Mouse (Mus musculus): ENCODE results near the gene Vtn. TPM values are rescaled to one million over a fixed set of nuclear protein-coding genes. Genes with fewer than 3 reads are reported as not detected.
A peak's percentile ranks its signal among the peaks of the same experiment; 100 is the strongest.
"Not testable (repeated sequence)": the region's sequence is repeated elsewhere in the genome, so short reads cannot be mapped to it uniquely, and the experiment has no call there.

Gene Vtn
- polyA plus RNA-seq, 1 experiment from 2014 or later, result 0.84 TPM

DNA sequence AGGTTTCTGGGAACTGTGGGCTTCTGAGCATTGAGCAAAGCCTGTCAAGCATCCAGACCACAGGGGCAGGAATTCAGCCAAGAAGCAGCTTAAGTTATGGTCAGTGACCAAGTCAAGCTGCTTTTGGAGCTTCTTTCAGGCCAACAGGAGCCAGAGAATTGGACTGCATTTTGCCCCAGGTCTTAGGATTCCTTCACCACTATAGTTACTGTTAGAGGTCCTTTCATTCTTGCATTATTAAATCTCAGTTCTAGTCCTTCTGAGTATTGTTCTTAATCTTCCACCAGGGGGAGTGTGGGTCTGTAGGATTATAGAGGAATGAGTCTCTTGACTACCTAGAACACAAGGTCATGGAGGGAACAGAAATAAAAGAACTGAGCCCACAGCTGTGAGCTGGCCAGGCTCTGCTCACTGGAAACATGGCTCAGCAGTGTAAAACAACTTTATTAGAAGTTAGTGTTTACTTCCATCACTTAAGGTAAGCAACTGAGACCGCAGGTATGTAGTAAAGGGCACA is 23.6 kb downstream of the Vtn start:
- WGBS, result 91% methylated on average over 1 of the region's 1 CpGs

DNA sequence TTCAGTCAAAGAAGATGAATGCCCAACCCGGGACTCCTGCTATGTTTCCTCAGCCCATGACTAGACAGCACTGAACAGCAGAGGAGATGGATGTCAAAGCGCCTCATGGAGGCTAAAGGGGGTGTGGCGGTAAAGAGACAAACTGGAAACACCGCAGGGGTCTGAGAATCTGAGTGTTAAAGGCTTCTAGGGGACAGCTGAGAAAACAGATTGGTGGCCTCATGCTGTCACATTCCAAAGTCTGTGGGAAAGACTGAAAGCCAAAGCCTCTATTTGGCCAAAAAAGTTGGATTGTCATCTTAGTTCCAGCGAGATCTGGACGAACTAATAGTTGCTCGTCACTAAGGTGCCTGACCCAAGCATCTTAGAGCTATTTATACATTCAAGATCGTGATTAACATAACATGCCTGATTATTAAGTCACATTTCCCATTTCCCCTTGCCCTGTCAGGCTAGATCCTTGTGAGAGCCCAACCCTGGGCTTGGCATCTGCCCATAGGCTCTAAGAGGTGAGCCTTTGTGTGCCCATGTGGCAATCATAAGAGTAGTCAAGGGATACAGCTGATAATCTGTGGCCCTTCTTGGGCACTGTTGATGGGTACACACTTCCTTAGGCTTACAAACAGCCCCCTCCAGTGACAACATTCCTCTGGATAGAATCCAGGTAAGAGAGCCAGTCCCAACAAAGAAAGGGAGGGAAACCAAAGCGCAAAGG is 24.5 kb downstream of the Vtn start:
- Histone ChIP-seq H3K9me3 (ENCODE audit: control insufficient read depth, low read length) (no peaks in the 10 kb centered on the region), H3K27me3 (ENCODE audit: control insufficient read depth, insufficient read depth, low read length) (no peaks in the 10 kb centered on the region), H3K9ac (ENCODE audit: low read depth, low read length) (no peak overlapping the region), H3K4me1 (ENCODE audit: control insufficient read depth, insufficient read depth, low read length) (no peaks in the 10 kb centered on the region), H3K4me2 (replicated peaks; ENCODE audit: low read depth, low read length) (no peak overlapping the region), H3K4me3 (ENCODE audit: low read length) (no peak overlapping the region), H3K36me3 (ENCODE audit: control insufficient read depth, insufficient read depth, low read length) (peaks cover 93% of the 10 kb centered on the region), H3K27ac (ENCODE audit: low read depth, low read length) (no peak overlapping the region)
- WGBS, result 86% methylated on average over 9 of the region's 9 CpGs
- no peak for ATAC-seq (ENCODE audit: low FRiP score, low TSS enrichment)

More for the DNA sequence above, 23.6 kb downstream of the Vtn start:
- Histone ChIP-seq H3K36me3 (ENCODE audit: control insufficient read depth, insufficient read depth, low read length) (peaks cover 94% of the 10 kb centered on the region), H3K27ac (ENCODE audit: low read depth, low read length) (no peak overlapping the region), H3K9ac (ENCODE audit: low read depth, low read length) (no peak overlapping the region), H3K27me3 (ENCODE audit: control insufficient read depth, insufficient read depth, low read length) (no peaks in the 10 kb centered on the region), H3K4me2 (replicated peaks; ENCODE audit: low read depth, low read length) (no peak overlapping the region), H3K4me1 (ENCODE audit: control insufficient read depth, insufficient read depth, low read length) (no peaks in the 10 kb centered on the region), H3K9me3 (ENCODE audit: control insufficient read depth, low read length) (no peaks in the 10 kb centered on the region), H3K4me3 (ENCODE audit: low read length) (no peak overlapping the region)
- ATAC-seq (ENCODE audit: low FRiP score, low TSS enrichment), result no peak

DNA sequence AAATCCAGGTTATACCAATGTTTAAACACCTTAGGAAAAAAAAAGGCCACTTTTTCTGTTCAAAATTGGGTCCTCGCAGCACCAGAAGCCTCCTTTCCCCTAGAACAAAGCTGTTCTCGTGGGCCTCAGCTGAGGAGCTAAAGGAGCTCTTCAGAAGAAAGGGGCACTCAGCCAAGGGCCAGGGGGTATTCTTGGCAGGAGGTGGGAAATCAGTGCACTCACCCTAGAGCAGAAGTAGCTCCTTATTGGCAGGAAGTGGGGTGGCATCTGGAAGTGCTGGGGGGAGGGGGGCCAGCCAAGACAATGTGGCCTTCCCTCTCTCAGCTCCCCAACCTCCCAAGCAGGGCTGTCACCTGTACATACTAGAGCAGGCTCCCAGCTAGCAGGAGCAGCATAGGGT is 25.9 kb downstream of the Vtn start:
- no peak overlapping the region for H3K9ac ChIP-seq (ENCODE audit: low read depth, low read length)
- no peaks in the 10 kb centered on the region for H3K27me3 ChIP-seq (ENCODE audit: control insufficient read depth, insufficient read depth, low read length)
- H3K4me1 ChIP-seq (ENCODE audit: control insufficient read depth, insufficient read depth, low read length), result 0 out of 2 replicates have a peak, but pooled peaks cover 12% of the 10 kb centered on the region
- no peaks in the 10 kb centered on the region for H3K9me3 ChIP-seq (ENCODE audit: control insufficient read depth, low read length)
- WGBS, result 91% methylated on average over 2 of the region's 2 CpGs
- peaks cover 93% of the 10 kb centered on the region for H3K36me3 ChIP-seq (ENCODE audit: control insufficient read depth, insufficient read depth, low read length)
- no peak overlapping the region for H3K4me2 ChIP-seq (replicated peaks; ENCODE audit: low read depth, low read length)
- H3K4me3 ChIP-seq (ENCODE audit: low read length), result no peak overlapping the region
- H3K27ac ChIP-seq (ENCODE audit: low read depth, low read length), result no peak overlapping the region
- ATAC-seq (ENCODE audit: low FRiP score, low TSS enrichment), result no peak

- H3K36me3 ChIP-seq (ENCODE audit: control insufficient read depth, insufficient read depth, low read length), result peaks cover 64% of the 10 kb centered on the region
- H3K27ac ChIP-seq (ENCODE audit: low read depth, low read length), result peak overlapping the region; percentile 65; the same call in 1 of the 2 replicates
- ATAC-seq (ENCODE audit: low FRiP score, low TSS enrichment), result peak; percentile 82
- 0 out of 2 replicates have a peak, but pooled peaks cover 15% of the 10 kb centered on the region for H3K4me1 ChIP-seq (ENCODE audit: control insufficient read depth, insufficient read depth, low read length)
- WGBS, result 35% methylated on average over 9 of the region's 9 CpGs
- H3K27me3 ChIP-seq (ENCODE audit: control insufficient read depth, insufficient read depth, low read length), result no peaks in the 10 kb centered on the region
- H3K9me3 ChIP-seq (ENCODE audit: control insufficient read depth, low read length), result no peaks in the 10 kb centered on the region
- no peak overlapping the region for H3K4me3 ChIP-seq (ENCODE audit: low read length)
- H3K4me2 ChIP-seq (replicated peaks; ENCODE audit: low read depth, low read length), result no peak overlapping the region
- no peak overlapping the region for H3K9ac ChIP-seq (ENCODE audit: low read depth, low read length)
Observed at GRCm38 (mm10) chr11:78528714-78529113, 29.8 kb downstream of the Vtn start.

DNA sequence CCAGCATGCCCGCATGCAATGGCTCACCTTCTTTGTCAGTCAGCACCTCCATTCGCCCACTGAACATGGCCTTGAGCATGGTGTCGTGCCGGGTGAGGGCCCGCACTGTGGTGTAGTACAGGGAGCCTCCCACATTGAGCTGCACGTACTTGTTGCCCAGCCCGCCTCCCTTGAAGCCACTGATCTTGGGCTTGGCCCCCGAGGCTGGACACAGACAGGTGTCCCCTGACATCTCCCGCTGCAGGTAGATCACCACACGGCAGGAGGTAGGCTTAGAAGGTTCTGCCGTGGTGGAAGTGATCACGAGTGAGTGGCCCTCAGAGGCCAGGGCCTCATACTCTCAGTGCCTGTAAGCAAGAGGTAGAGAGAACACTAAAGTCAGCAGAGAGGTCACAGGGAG is 31.1 kb downstream of the Vtn start:
- no peak for ATAC-seq (ENCODE audit: low FRiP score, low TSS enrichment)

GRCm38 (mm10) chr11:78531046-78531445 is 32.2 kb downstream of the Vtn start:
- Histone ChIP-seq H3K36me3 (ENCODE audit: control insufficient read depth, insufficient read depth, low read length) (peaks cover 41% of the 10 kb centered on the region), H3K9me3 (ENCODE audit: control insufficient read depth, low read length) (no peaks in the 10 kb centered on the region), H3K4me2 (replicated peaks; ENCODE audit: low read depth, low read length) (no peak overlapping the region), H3K27ac (ENCODE audit: low read depth, low read length) (peak overlapping the region; percentile 37; the same call in 1 of the 2 replicates), H3K4me1 (ENCODE audit: control insufficient read depth, insufficient read depth, low read length) (peaks cover 22% of the 10 kb centered on the region), H3K27me3 (ENCODE audit: control insufficient read depth, insufficient read depth, low read length) (no peaks in the 10 kb centered on the region), H3K4me3 (ENCODE audit: low read length) (no peak overlapping the region), H3K9ac (ENCODE audit: low read depth, low read length) (no peak overlapping the region; the same call in 1 of the 2 replicates)
- WGBS, result 71% methylated on average over 6 of the region's 6 CpGs
- no peak for ATAC-seq (ENCODE audit: low FRiP score, low TSS enrichment)

More for the DNA sequence above, 31.1 kb downstream of the Vtn start:
- peaks cover 52% of the 10 kb centered on the region for H3K36me3 ChIP-seq (ENCODE audit: control insufficient read depth, insufficient read depth, low read length)
- H3K27ac ChIP-seq (ENCODE audit: low read depth, low read length), result peak overlapping the region; percentile 1; the same call in 1 of the 2 replicates
- H3K4me1 ChIP-seq (ENCODE audit: control insufficient read depth, insufficient read depth, low read length), result peaks cover 21% of the 10 kb centered on the region
- 78% methylated on average over 12 of the region's 12 CpGs for WGBS
- no peak overlapping the region for H3K4me2 ChIP-seq (replicated peaks; ENCODE audit: low read depth, low read length)
- H3K4me3 ChIP-seq (ENCODE audit: low read length), result no peak overlapping the region
- H3K9me3 ChIP-seq (ENCODE audit: control insufficient read depth, low read length), result no peaks in the 10 kb centered on the region
- no peak overlapping the region for H3K9ac ChIP-seq (ENCODE audit: low read depth, low read length)
- H3K27me3 ChIP-seq (ENCODE audit: control insufficient read depth, insufficient read depth, low read length), result no peaks in the 10 kb centered on the region

- not testable (repeated sequence) for H3K9ac ChIP-seq (ENCODE audit: low read depth, low read length); H3K4me2 ChIP-seq (replicated peaks; ENCODE audit: low read depth, low read length); H3K27me3 ChIP-seq (ENCODE audit: control insufficient read depth, insufficient read depth, low read length); H3K4me3 ChIP-seq (ENCODE audit: low read length); ATAC-seq (ENCODE audit: low FRiP score, low TSS enrichment); H3K9me3 ChIP-seq (ENCODE audit: control insufficient read depth, low read length)
- Histone ChIP-seq H3K4me1 (ENCODE audit: control insufficient read depth, insufficient read depth, low read length) (peaks cover 22% of the 10 kb centered on the region), H3K36me3 (ENCODE audit: control insufficient read depth, insufficient read depth, low read length) (peaks cover 36% of the 10 kb centered on the region), H3K27ac (ENCODE audit: low read depth, low read length) (0 out of 2 replicates have a peak overlapping the region, but pooled peaks have one; percentile 37)
- 87% methylated on average over 10 of the region's 10 CpGs for WGBS
Observed at GRCm38 (mm10) chr11:78531515-78531914, 32.6 kb downstream of the Vtn start.

GRCm38 (mm10) chr11:78534516-78534915 is 35.6 kb downstream of the Vtn start:
- ATAC-seq (ENCODE audit: low FRiP score, low TSS enrichment), result no peak
- H3K4me3 ChIP-seq (ENCODE audit: low read length), result peak overlapping the region; percentile 84
- 80% methylated on average over 4 of the region's 4 CpGs for WGBS
- H3K9me3 ChIP-seq (ENCODE audit: control insufficient read depth, low read length), result no peaks in the 10 kb centered on the region
- peaks cover 19% of the 10 kb centered on the region for H3K36me3 ChIP-seq (ENCODE audit: control insufficient read depth, insufficient read depth, low read length)
- peak overlapping the region; percentile 67; the same call in 1 of the 2 replicates for H3K9ac ChIP-seq (ENCODE audit: low read depth, low read length)
- H3K27me3 ChIP-seq (ENCODE audit: control insufficient read depth, insufficient read depth, low read length), result no peaks in the 10 kb centered on the region
- H3K4me2 ChIP-seq (replicated peaks; ENCODE audit: low read depth, low read length), result peak overlapping the region; percentile 53
- H3K4me1 ChIP-seq (ENCODE audit: control insufficient read depth, insufficient read depth, low read length), result peaks cover 23% of the 10 kb centered on the region
- no peak overlapping the region; the same call in 1 of the 2 replicates for H3K27ac ChIP-seq (ENCODE audit: low read depth, low read length)
